Mouse (Mus musculus) mesoderm, embryonic 11.5 days (tissue): ENCODE results near the gene Tsc22d2.
"Not testable (repeated sequence)": the region's sequence is repeated elsewhere in the genome, so short reads cannot be mapped to it uniquely, and the experiment has no call there.

Source experiments
- DNase-seq: peaks from one replicate; pipeline ENCODE4 v3.0.0-alpha.2; 2012; ENCODE audit warnings: low read depth, low spot score

Gene Tsc22d2

DNA sequence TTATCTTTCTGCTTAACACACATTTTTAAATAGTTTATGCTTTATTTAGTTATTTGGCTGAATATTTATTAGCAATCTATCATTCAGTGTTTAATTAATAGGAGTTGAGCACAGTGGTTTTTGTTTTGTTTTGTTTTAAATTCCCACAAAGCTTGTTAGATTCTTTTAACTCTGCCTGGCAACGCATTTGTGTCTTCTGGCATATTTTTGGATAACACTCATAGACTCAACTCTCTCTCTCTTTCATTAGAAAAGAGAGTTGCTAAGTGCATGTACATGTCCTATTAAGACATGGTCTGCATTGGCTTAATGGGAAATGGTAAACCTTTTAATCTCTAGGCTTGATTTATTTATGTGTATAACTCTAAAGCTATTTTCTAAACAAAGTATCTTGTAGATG lies 14.3 kb downstream of the Tsc22d2 start:
- no peak for DNase-seq

GRCm38 (mm10) chr3:58434414-58434813 lies 19.9 kb downstream of the Tsc22d2 start:
- no peak for DNase-seq

DNA sequence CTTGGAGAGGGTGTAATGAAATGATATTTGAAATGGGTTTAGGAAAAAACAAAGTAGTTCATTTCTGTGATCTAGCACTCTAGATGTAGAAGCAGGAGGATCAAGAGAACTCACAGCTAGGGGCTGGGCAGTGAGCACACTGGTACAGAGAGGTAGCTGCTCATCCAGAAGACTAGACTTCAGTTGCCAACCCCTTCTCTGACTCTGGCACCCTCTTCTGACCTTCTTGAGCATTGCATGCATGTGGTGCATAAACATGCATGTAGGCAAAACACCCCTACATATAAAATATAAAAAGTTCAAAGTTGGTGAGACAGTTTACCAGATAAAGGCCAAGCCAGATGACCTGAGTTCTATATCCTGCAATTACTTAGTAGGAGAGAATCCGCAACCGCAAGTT lies 33.7 kb downstream of the Tsc22d2 start:
- DNase-seq: peak; percentile 6

DNA sequence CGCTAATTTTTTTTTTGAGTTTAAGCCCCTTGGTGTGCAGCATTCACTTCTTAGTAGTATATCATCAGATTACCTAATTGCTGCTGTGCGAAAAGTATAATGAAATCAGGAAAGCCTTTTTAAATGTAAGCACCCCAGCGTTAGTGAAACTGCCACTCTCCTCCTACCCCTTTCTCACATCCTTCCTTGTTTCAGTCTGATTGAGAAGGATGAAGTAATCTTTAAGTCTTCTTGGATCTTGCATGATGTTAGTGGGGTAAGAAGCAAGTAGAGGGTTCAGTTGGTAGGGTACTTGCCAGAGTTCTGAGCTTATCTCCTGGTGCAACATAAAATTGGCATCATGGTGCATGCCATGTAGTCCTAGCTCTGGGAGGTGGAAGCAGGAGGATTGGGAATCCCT lies 35.0 kb downstream of the Tsc22d2 start:
- no peak for DNase-seq

GRCm38 (mm10) chr3:58454414-58455205 lies 40.1 kb downstream of the Tsc22d2 start:
- no peak for DNase-seq

DNA sequence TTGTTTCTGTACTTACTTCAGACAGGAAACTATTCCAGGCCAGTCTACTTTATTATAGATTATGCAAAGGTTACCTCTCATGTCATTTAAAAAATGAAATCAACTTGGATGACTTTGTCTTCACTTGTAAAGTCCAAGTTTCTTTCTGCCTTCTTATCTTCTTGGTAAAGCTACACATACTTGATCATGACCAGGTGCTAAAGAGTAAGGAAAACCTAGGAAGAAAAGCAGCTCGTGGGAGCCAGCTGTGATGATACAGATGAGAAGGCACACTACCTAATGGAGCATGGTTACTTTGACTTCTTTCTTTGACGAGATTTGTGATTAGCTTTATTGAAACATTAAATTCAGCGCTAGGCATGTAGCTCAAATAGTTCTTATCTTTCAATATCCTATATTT lies 40.7 kb downstream of the Tsc22d2 start:
- no peak for DNase-seq

DNA sequence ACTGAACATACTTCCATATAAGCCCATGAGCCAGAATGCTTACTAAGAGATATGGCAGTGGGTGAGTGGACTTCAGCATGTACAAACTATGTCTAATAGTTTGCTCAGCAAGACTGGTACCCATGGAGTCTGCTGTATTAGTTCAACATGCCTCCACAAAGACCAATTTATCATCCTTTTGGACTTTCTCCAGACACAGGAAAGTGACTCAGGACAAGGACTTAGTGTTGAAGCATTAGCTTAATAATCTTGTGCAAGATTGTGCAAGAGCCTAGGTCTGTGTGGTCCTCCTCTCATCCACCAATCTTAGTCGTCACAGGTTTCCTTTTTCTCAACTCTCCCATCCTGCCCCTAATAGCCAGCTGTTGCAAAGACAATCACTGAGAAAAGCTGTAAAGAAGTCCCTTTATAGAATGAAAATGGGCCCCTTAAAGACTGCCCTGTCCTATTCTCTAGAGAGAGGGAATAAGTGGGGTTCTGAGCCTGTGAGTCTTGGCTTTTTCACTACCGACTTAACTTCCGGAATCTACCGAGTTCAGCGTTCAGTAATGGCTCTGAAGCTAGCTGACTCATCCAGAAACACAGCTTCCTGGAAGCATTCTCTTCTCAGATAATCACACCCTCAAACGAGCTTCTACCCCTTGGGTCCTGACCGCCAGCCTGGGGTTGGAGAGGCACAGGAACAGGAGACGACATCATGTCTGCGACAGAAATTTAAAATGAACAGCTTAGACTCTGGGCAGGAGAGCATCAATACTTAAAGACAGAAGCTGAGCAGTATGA lies 55.3 kb downstream of the Tsc22d2 start:
- DNase-seq: no peak

GRCm38 (mm10) chr3:58475298-58475697 lies 60.8 kb downstream of the Tsc22d2 start:
- DNase-seq: not testable (repeated sequence)

GRCm38 (mm10) chr3:58478755-58479455 lies 64.4 kb downstream of the Tsc22d2 start:
- no peak for DNase-seq

DNA sequence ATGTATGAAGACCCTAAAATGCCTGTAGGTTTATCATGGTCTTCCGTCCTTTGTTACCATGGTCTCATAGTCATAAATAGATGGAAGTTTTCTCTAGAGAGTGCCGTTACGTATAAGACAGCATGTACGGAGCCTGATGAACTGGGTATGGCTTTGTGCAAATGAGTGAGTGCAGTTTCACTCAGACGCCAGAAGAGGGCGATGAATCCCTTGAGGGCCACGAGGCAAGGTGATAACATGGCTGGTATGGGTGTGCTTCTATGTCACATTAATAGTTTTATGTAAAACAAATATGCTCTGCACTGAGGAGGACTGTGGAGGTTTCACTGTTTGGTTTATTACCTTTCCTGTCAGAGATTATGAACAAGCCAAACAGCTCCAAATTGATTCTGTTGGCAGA lies 71.4 kb downstream of the Tsc22d2 start:
- no peak for DNase-seq

- DNase-seq: no peak
Observed at GRCm38 (mm10) chr3:58487121-58487520, 72.6 kb downstream of the Tsc22d2 start.

- DNase-seq: no peak
Observed at GRCm38 (mm10) chr3:58487999-58488775, 73.7 kb downstream of the Tsc22d2 start.

DNA sequence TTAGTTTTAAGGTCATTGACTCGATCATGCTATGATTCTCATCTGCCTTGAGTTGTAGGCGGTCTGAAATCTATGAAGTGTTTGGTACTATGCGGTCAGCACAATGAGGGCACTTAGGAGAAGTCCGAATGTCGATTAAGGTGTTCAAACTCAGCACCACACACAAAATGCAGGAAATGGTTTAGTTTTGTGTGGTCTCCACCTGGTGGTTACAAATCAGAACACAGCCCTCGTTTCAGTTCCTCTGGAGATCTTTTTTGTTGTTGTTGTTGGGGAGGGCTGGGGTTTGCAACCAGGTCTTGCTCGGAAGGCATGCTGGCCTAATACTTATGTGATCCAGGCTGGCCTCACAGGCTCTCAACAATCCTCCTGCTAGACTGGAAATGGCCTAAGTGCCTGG lies 76.3 kb downstream of the Tsc22d2 start:
- DNase-seq: peak; percentile 19

GRCm38 (mm10) chr3:58493621-58494020 lies 79.1 kb downstream of the Tsc22d2 start:
- no peak for DNase-seq

GRCm38 (mm10) chr3:58501961-58502360 lies 87.4 kb downstream of the Tsc22d2 start:
- no peak for DNase-seq

DNA sequence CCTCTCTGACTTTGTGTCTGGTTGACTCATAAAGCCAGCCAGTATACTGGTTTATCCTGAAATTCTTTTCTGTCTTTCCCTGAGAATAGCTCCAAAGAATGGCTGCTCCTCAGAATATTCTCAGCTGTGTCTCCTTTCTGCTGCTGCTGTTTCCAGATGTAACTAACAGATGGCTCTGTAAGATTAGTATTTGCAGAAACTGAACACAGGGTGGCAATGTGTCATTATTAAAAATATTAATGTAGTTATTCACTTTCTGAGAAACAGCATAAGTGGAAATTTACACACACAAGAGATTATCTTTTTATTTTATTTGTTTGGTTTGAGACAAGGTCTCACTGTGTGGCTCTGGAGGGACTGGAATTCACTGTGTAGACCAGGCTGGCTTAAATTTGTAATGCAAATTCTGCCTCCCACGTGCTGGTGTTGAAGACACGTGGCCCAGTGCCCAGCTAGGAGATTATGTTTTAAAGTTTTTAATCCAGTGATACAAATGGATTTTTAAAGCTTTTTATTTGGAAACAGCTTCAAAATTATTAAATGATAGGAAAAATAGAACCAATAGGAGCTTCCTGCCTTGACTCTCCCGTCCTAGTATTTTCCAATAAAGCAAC lies 89.3 kb downstream of the Tsc22d2 start:
- no peak for DNase-seq

DNA sequence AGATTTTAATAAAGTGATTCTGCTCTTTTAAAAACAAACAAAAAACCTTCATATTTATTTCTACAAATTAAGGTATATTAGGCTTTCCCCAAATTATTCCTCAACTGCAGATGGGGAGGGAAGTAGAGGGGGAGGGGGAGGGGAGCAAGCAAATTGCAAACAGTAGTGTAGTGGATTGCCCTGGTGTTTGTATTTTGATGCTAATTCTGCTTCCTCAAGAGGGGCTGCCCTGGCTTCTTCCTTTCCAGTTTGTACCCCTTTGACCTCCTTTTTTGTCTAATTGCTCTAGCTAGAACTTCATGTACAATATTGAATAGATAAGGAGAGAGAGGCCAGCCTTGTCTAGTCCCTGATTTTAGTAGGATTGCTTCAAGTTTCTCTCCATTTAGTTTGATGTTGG lies 90.2 kb downstream of the Tsc22d2 start:
- DNase-seq: no peak

DNA sequence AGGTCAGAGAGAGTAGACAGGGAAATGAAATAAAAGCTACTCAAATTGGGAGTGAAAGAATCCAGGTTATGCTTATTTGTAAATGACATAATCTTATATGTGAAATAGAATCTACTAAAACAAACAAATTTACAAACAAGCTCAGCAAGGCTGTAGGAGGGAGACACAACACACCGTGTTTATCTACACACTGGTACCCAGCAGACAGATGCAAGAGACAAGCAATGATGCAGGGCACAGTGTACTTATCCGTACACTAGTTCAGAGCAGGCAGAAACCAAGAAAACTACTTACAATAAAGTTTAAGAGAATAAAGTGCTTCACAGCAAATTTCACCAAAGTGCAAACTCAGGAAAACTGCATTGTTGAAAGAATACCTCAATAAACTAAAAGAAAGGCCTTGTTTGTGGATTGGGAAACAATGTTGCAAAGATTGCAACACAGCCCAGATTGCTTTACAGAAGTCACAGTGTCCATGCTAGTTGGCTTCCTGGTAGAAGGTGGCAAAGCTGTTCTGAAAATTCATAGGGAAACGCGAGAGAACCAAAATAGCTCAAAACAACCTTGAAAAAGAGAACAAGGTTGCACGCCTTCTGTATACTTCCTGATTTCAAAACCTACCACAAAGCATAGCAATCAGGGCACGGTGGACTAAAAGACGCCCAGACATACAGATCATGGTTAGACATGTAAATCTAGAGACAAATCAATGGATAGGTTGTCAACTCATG lies 93.7 kb downstream of the Tsc22d2 start:
- DNase-seq: no peak

GRCm38 (mm10) chr3:58511581-58511980 lies 97.1 kb downstream of the Tsc22d2 start:
- no peak for DNase-seq

- no peak for DNase-seq
Observed at GRCm38 (mm10) chr3:58512740-58513139, 98.2 kb downstream of the Tsc22d2 start.
